Mouse (Mus musculus) frontal cortex, postnatal 14 days (tissue): ENCODE measurements around the gene Tmco5b.
A peak's percentile ranks its signal among the peaks of the same experiment; 100 is the strongest.

Source experiments
- DNase-seq, 2 experiments: peaks; one replicate each; pipeline ENCODE4 v3.0.0; 2022; ENCODE audit warnings: low spot score in 2 of 2

Tmco5b gene

GRCm38 (mm10) chr2:113285432-113285831, at the start of gene Tmco5b:
Tmco5b (plus strand) TSS chr2:113285732.
- no peak for DNase-seq

GRCm38 (mm10) chr2:113236993-113237392, 48.5 kb upstream of the Tmco5b start:
- no peak for DNase-seq

DNA sequence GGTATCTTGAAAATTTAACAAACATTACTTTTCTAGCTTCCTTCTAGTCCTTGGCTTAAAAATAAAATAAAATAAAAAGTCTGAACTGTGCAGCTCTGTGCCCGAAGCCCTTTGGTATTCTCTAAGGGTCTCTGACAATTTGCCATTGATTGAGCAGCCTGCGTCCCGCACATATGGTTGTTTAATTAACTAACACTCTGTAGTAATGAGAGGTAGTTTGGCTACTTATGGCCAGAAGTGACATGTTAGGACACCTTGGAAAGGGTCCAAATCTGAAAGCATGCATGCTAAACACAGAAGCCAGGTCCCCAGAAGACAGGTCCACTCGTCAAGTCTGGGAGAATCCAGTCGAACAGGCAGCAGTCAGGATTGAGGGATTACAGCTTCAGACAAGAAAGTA, 46.7 kb upstream of the Tmco5b start:
- DNase-seq, result no peak

DNA sequence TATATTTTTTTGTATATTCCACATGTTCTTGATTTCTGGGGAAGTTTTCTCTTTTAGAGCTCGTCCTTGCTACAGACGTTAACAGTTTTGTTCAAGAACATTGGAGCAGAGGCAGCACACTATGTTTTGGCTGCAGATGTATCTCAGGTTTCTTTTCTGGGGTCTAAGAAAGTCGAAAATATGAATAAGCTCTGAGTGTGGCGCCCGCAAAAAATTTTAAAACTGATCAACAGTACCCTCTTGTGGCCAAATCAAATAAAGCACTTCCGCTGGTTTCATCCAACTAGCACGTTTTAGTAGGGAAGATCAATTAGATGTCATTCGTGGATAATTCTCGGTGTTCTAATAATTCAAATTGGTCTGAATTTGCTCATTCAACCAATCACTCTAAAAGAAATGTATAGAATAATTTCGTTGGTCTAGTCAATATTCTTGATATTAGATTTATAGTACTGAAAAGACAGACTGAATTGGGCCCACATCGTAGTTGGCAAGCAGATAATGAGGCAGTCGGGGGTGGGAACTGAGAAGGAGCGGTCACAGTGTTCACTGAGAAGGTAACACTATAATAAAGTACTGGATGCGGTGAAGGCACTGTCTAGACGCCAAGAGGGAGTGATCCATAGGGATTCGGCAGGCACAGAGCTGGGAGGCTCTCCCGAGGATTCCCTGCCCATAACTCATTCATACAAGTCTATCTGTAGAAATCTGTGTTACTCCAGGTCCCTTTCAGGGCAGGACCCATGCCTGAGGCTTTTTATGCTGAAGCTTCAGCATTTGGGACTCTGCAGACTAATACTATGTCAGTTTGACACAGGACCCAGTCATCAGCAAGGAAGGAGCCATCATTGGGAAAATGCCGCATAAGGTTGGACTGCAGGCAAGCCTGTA, 17.1 kb downstream of the Tmco5b start:
- DNase-seq, result peak in 1 of 2 experiments; percentile 53

DNA sequence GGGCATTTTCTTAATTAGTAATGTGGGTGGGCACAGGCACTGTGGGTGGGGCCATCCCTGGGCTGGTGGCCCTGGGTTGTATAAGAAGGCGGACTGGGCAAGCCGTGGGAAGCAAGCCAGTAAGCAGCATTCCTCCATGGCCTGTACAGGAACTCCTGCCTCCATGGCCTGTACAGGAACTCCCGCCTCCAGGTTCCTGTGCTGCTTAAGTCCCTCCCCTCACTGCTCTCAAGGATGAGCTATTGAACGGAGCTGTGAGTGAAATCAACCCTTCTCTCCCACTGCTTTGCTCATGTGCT, 17.7 kb downstream of the Tmco5b start:
- no peak for DNase-seq

GRCm38 (mm10) chr2:113305339-113305738, 19.8 kb downstream of the Tmco5b start:
- DNase-seq, result peak; percentile 41 to 80

DNA sequence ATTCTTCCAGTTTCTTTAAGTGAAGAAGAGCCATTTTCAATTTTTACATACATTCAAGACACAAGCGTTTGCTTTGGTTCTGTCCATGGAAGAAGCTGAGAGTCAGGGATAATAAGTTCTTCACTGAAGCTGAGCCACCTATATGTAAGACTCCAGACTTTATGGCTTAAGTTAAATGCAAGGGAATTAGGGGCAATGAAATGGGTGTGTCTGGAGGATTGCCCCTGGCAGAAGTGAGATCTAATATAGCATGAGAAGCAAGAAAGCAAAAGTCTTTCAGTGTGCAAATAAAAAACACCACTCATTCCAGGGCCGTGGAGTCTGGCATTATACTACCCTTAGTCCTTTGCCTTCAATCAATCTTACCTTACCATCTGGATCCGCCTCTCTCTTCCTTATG, 25.7 kb downstream of the Tmco5b start:
- no peak for DNase-seq

DNA sequence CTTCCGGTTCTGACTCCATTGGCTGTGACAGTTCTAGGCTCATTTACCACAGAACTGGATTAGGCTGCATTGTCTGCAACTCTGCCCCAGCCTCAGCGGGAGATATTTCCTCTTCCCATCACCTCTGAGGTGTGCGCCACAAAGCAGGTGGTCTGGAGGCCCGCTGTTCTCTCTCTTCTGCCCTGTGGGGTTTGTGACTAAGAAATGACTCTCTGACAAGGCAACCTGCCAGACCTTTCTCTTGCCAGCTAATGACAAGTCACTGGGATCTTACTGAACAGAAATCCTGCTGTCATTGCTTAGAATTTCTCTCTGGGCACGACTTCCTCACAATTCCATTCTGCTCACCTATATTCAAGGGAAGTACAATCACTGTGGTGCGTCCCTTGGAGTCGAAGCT, 37.5 kb downstream of the Tmco5b start:
- no peak for DNase-seq

DNA sequence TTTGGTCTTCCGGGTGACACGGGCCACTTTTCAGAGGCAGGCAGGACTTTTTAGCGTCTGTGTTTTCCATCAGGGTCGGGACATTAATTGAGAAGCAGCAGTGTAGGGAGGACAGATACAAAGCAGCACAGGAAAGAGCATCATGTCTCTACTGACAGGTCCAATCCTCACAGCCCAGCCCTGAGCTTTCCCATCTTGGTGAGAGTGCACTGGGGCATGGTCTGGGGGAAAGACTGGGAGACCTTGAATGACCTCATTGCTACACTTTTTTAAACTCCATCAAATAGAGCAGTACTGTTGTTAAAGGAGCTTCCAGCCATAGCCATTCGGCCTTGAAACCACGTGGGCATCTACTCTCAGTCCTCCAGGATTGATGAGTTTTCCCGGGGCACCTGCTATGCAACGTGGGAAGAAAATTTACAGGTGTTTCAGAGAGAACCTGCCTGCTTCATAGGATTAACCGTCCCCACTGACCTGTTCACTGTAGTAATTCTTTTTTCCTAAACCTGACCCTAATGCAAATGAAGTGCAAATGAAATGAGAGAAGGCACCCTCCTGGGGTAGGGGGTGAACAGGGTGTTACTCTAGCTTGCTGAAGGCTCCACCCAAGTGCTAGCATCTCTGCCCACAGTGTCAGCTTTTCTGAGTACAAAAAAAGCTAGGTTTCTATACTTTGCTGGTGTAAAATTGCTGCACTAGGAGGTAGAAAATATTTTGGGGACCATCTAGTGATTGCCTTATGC, 48.4 kb downstream of the Tmco5b start:
- DNase-seq, result no peak

DNA sequence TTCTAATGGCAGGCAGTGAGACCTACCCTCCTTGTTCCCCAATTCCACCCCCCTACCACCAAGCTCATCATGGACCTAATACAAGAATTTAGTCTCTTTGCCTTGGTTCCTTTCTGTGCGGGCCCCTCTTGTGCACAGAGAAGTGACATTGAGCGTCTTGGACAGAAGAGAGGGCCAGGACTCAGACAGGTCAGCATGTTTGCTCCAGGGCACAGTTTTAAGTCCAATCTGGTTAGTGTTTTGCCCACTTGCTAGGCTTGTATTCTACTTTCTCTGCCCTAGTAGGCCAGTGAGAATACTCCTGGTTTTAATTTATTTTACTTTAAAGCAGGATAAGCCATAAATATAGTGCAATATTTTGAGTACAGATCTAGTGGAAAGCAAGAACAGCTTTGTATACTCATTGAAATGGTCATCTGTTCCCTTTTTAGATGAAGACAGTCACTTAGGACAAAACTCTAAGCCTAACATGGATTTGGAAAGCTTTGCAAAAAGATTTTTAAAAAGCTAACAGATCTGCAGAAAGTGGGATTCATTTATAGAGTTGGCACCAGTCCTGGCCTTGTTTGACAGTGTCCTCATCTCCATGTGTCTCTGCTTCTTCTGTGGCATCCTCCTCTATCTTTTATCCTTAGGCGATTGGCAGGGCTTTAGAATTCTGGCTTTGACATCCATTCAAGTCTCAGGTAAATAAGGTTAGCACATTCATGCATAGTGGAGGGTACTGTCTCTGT, 50.2 kb downstream of the Tmco5b start:
- no peak for DNase-seq

GRCm38 (mm10) chr2:113344536-113344935, 59.0 kb downstream of the Tmco5b start:
- DNase-seq, result no peak
